Mouse (Mus musculus) limb, embryonic 15.5 days (tissue): Measurements from ENCODE around the gene Myo1g. TPM values are rescaled to one million over a fixed set of nuclear protein-coding genes. Genes with fewer than 3 reads are reported as not detected.
"Not testable (repeated sequence)": the region's sequence is repeated elsewhere in the genome, so short reads cannot be mapped to it uniquely, and the experiment has no call there.

Experiments
- ATAC-seq: fragments of 200-750 bp; cut with Nextera tagmentation; 2 replicates; pipeline ENCODE4 v1.8.0; 2017; ENCODE audit warnings: low read depth, moderate TSS enrichment; ENCODE audit not compliant: insufficient number of reproducible peaks, low FRiP score, low TSS enrichment
- H3K27ac ChIP-seq: fragments of 300-500 bp; sonication (generic); 2 replicates; pipeline ENCODE4 v1.5.1; 2015; ENCODE audit warnings: moderate library complexity, mild to moderate bottlenecking, inconsistent platforms
- H3K27me3 ChIP-seq: fragments of 300-500 bp; sonication (generic); 2 replicates; pipeline ENCODE4 v1.6.1; 2015; ENCODE audit warnings: inconsistent platforms
- H3K36me3 ChIP-seq: fragments of 300-500 bp; sonication (generic); 2 replicates; pipeline ENCODE4 v1.6.1; 2015; ENCODE audit warnings: inconsistent platforms
- H3K4me1 ChIP-seq: fragments of 300-500 bp; sonication (generic); 2 replicates; pipeline ENCODE4 v1.6.1; 2015; ENCODE audit warnings: inconsistent platforms
- H3K4me2 ChIP-seq: fragments of 300-500 bp; sonication (generic); 2 replicates; pipeline ENCODE4 v1.6.1; 2015; ENCODE audit warnings: mild to moderate bottlenecking, inconsistent platforms
- H3K4me3 ChIP-seq: fragments of 300-500 bp; sonication (generic); 2 replicates; pipeline ENCODE4 v1.5.1; 2015; ENCODE audit warnings: mild to moderate bottlenecking, inconsistent platforms
- H3K9ac ChIP-seq: fragments of 300-500 bp; sonication (generic); 2 replicates; pipeline ENCODE4 v1.6.1; 2015; ENCODE audit warnings: inconsistent platforms
- H3K9me3 ChIP-seq: fragments of 300-500 bp; sonication (generic); 2 replicates; pipeline ENCODE4 v1.6.1; 2016; ENCODE audit warnings: inconsistent platforms
- WGBS: fragments of 180-500 bp; shearing (Covaris S2); methylation state at CpG from one replicate; pipeline ENCODE4 v1.1.7; 2015; 5-methylcytosine and 5-hydroxymethylcytosine counted together
- polyA plus RNA-seq: library from polyadenylated mRNA; unstranded; fragments of >200 nt; fragmentation: Nextera tagmentation; extraction: Ambion mirVana; gene quantifications from 2 replicates; pipeline ENCODE4 v1.2.1, GENCODE M21; 2015

Myo1g gene
- polyA plus RNA-seq, 1 experiment from 2014 or later: 3.6 TPM

DNA sequence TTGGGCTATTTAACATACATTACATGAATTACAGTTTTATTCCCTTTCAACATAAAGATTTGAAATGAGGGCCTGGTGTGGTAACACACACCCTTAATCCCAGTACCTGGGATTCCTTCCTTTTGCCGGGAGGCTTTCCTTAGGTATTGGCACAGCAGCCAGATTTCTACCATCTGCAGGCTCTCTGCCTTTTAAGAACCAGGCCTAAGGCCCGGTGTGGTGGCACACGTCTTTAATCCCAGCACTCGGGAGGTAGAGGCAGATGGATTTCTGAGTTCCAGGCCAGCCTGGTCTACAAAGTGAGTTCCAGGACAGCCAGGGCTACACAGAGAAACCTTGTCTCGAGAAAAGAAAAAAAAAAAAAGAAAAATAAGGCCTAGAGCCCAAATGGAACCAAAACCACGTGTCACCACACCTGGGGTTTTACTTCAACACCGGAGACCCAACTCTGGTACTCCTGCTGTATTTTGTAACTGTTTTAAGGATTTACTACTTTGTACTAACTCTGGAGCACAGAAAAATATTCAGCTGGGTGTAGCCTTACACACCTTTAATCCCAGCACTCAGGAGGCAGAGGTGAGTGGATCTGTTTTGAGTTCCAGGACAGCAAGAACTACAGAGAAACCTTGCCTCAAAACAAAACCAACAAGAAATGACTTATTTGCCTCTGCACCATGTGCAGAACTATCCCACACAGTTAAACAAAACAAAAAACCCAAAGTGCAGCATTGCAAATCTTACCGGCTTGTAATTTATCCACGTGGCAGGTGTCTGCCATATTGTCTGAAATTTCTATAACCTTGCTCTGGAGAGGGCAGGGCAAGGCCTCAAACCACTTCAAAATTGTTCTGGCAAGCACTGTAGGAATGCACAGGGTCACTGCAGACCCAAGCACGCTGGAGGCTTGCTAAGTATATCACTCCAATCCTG lies 6.8 kb upstream of the Myo1g start:
- Histone ChIP-seq H3K9ac (peak overlapping the region; percentile 51), H3K4me1 (peaks cover 9% of the 10 kb centered on the region; the same call in 1 of the 2 replicates), H3K36me3 (peaks cover 29% of the 10 kb centered on the region), H3K4me3 (peak overlapping the region; percentile 63), H3K27ac (peak overlapping the region; percentile 89), H3K9me3 (no peaks in the 10 kb centered on the region), H3K4me2 (peak overlapping the region; percentile 70), H3K27me3 (no peaks in the 10 kb centered on the region)
- 6% methylated on average over 10 of the region's 10 CpGs for WGBS
- no peak for ATAC-seq

DNA sequence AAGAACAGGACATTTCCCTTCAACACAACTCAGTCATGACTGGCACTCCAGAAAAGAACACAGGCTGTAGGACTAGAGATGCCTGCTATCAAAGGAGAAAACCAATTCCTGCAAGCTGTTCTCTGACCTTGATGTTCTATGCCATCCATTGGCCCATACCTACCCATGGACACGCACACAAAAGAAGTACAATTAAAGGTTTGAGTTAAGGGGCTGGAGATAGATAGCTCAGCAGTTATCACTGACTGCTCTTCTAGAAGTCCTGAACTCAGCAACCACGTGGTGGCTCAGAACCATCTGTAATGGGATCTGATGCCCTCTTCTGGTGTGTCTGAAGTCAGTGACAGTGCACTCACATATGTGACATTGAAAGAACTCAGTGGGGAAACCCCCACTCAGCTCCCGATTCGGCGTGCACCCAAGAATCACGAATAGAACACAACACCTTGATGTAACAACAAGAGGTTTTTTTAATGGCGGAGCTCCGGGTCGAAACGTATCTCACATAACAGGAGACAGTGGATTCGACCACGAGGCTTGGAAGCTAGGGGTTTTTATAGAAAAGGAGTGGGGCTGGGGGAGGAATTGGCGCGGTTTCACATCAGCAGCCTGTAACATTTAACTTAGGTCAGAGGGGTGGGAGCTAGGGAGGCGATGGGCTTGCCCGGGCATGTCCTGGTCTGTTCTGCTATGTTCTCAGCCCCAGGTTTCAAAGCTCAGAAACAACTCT lies 5.9 kb upstream of the Myo1g start:
- peaks cover 29% of the 10 kb centered on the region for H3K36me3 ChIP-seq
- H3K4me3 ChIP-seq: peak overlapping the region; percentile 63
- not testable (repeated sequence) for H3K27ac ChIP-seq, H3K27me3 ChIP-seq, H3K4me1 ChIP-seq, ATAC-seq, H3K9me3 ChIP-seq
- H3K9ac ChIP-seq: 0 out of 2 replicates have a peak overlapping the region, but pooled peaks have one; percentile 51
- 58% methylated on average over 12 of the region's 16 CpGs for WGBS
- peak overlapping the region; percentile 70 for H3K4me2 ChIP-seq

DNA sequence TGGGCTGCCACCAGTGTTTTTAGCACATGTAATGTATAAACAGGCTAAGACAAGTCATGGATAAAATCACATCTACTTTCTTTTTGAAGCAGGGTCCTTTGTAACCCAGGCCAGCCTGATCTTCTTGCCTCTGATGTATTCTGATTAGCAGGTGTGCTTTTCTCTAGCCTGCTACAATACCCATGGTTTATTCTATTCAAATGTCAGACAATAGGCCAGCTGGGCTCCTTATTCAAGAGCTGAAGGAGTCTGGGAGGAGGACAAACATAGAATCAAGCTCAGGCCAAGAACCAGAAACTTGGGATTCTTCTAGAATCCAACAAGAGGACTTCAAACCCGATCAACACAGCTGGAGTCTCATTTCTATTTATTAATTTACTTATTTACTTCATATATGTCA lies 4.5 kb upstream of the Myo1g start:
- H3K36me3 ChIP-seq: peaks cover 29% of the 10 kb centered on the region
- H3K4me1 ChIP-seq: peaks cover 9% of the 10 kb centered on the region; the same call in 1 of the 2 replicates
- no peaks in the 10 kb centered on the region for H3K9me3 ChIP-seq
- H3K9ac ChIP-seq: no peak overlapping the region
- WGBS: 84% methylated on average over 1 of the region's 1 CpGs
- no peak for ATAC-seq
- no peak overlapping the region for H3K4me3 ChIP-seq
- no peak overlapping the region for H3K27ac ChIP-seq
- H3K27me3 ChIP-seq: no peaks in the 10 kb centered on the region
- no peak overlapping the region for H3K4me2 ChIP-seq

DNA sequence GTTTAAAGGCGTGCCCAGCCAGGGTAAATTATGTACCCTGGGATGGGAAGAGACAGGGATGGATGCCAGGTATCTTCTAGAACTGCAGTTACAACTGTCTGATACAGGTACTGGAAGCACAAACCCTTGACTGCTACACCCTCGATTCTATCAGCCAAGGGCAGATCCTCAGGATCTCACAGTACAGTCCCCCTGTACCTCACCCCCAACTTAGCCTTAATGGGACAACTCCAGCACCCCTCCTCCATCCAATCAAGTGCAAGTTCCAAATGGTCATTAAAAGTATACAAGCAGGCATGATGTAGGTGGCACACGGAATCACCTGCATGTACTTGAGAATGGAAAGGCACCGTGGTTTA lies 4.1 kb upstream of the Myo1g start:
- no peak overlapping the region for H3K4me2 ChIP-seq
- H3K9me3 ChIP-seq: no peaks in the 10 kb centered on the region
- H3K36me3 ChIP-seq: peaks cover 29% of the 10 kb centered on the region
- no peak for ATAC-seq
- H3K27ac ChIP-seq: 0 out of 2 replicates have a peak overlapping the region, but pooled peaks have one; percentile 11
- peaks cover 9% of the 10 kb centered on the region; the same call in 1 of the 2 replicates for H3K4me1 ChIP-seq
- WGBS: 89% methylated on average over 4 of the region's 4 CpGs
- H3K9ac ChIP-seq: no peak overlapping the region
- H3K4me3 ChIP-seq: no peak overlapping the region
- no peaks in the 10 kb centered on the region for H3K27me3 ChIP-seq

DNA sequence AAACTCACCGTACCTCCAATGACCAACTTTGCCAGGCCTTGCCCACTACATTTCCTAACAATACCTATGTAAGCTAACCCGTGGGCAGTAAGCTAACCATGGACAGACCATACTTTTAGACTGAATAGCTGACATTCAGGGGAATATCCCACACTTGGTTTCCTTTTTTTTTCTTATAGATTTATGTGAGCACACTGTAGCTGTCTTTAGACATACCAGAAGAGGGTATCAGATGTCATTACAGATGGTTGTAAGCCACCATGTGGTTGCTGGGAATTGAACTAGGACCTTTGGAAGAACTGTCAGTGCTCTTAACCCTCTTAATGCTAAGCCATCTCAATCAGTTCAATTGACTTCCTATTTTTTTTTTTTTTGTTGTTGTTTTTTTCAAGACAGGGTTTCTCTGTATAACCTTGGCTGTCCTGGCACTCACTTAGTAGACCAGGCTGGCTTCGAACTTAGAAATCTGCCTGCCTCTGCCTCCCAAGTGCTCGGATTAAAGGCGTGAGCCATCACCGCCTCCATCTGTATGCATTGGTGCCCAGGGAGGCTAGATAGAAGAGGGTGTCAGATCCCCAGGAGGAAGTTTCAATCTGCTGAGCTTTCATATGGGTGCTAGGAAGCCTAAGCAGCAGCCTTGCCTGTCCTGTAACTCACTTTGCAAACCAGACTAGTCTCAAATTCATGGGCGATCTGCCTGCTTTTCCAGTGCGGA lies 3.6 kb upstream of the Myo1g start:
- ATAC-seq: no peak
- Histone ChIP-seq H3K4me2 (no peak overlapping the region), H3K27ac (peak overlapping the region; percentile 11; the same call in 1 of the 2 replicates), H3K9me3 (no peaks in the 10 kb centered on the region), H3K4me1 (peaks cover 9% of the 10 kb centered on the region; the same call in 1 of the 2 replicates), H3K36me3 (peaks cover 29% of the 10 kb centered on the region), H3K9ac (no peak overlapping the region), H3K4me3 (no peak overlapping the region), H3K27me3 (no peaks in the 10 kb centered on the region)
- 89% methylated on average over 8 of the region's 8 CpGs for WGBS

DNA sequence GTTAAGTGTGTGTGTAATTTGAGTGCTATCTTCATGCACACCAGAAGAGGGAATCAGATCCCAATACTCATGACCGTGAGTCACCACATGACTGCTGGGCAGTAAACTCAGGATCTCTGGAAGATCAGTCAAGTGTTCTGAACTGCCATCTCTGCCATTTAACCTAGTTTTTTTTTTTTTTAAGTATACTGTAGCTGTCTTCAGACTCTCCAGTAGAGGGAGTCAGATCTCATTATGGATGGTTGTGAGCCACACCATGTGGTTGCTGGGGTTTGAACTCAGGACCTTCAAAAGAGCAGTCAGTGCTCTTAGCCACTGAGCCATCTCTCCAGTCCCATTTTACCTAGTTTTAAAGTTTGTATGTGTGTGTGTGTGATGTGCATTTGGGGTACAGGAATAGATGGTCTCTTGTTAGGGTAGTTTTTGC lies 2.9 kb upstream of the Myo1g start:
- Histone ChIP-seq H3K4me2 (no peak overlapping the region), H3K4me3 (no peak overlapping the region), H3K4me1 (peaks cover 7% of the 10 kb centered on the region; the same call in 1 of the 2 replicates), H3K9me3 (no peaks in the 10 kb centered on the region), H3K27me3 (no peaks in the 10 kb centered on the region), H3K36me3 (peaks cover 29% of the 10 kb centered on the region), H3K27ac (no peak overlapping the region), H3K9ac (no peak overlapping the region)
- ATAC-seq: no peak
- WGBS: 49% methylated on average over 1 of the region's 1 CpGs

DNA sequence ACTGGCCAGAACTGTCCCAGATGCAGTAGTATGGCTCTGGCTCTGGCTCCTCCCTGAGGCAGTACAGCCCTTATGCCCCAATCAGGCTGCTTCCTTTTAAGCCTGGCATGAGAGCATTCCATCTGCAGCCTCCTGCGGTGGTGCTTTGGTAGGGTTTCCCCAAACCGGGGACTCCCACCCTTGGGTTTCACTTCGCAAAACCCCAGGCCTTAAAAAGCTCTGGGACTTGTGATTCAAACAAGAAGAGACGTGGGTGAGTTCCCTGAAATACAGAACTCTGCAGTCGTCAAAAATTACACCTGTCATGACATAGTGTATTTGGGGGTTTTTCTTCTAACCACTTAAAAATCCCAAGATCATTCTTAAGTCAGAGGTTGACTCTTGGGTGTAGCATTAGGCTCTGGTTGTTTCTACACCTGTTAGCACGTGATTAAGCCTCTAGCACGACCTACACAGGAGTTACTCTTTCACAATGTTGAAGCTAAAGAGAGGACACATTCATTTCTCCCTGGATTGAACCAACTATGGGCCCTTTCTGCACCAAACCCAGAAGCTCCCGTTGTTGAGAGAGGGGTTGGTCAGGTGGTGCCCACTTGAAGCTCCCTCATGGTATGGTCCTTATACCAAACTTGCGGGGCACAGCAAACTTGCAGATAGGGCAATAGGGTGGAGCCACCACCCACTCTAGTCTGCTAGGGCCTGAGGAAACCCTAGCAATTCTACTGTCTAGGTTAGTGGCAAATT lies 2.2 kb upstream of the Myo1g start:
- H3K4me3 ChIP-seq: no peak overlapping the region
- no peak overlapping the region for H3K27ac ChIP-seq
- no peak for ATAC-seq
- H3K27me3 ChIP-seq: no peaks in the 10 kb centered on the region
- H3K36me3 ChIP-seq: peaks cover 29% of the 10 kb centered on the region
- H3K9ac ChIP-seq: no peak overlapping the region
- no peak overlapping the region for H3K4me2 ChIP-seq
- no peaks in the 10 kb centered on the region for H3K9me3 ChIP-seq
- peaks cover 7% of the 10 kb centered on the region; the same call in 1 of the 2 replicates for H3K4me1 ChIP-seq
- 69% methylated on average over 9 of the region's 9 CpGs for WGBS

DNA sequence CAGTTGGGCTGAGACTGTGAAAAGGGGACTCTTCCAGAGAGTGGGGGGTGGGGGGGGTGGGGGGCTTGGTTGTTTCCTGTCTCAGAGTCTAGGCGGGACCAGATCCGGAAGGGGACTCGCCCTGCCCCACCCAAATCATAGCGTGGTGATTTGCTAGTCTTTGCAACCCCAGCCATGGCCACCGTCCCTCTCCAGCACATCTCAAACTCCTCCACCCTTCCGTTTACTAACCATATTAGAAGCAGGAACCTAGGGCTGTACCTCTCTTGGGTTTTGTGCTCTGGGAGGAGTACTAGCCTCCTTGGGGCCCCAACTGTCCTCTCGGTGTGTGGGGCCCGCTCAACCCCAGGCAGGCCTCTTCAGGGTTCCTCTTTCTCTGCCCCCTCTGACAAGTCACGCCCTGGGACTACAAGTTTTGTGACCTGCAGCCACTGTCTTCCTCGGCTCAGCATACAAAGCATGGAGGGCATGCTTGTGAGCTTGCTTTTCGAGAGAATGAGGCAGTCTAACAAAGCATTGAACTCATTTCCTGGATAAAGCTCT lies 1.2 kb downstream of the Myo1g start:
- H3K4me1 ChIP-seq: no peaks in the 10 kb centered on the region
- no peaks in the 10 kb centered on the region for H3K27me3 ChIP-seq
- no peak overlapping the region for H3K9ac ChIP-seq
- no peak; the same call in 1 of the 2 replicates for ATAC-seq
- H3K27ac ChIP-seq: no peak overlapping the region
- H3K9me3 ChIP-seq: no peaks in the 10 kb centered on the region
- no peak overlapping the region for H3K4me2 ChIP-seq
- H3K36me3 ChIP-seq: peaks cover 7% of the 10 kb centered on the region
- H3K4me3 ChIP-seq: no peak overlapping the region
- 73% methylated on average over 11 of the region's 11 CpGs for WGBS

DNA sequence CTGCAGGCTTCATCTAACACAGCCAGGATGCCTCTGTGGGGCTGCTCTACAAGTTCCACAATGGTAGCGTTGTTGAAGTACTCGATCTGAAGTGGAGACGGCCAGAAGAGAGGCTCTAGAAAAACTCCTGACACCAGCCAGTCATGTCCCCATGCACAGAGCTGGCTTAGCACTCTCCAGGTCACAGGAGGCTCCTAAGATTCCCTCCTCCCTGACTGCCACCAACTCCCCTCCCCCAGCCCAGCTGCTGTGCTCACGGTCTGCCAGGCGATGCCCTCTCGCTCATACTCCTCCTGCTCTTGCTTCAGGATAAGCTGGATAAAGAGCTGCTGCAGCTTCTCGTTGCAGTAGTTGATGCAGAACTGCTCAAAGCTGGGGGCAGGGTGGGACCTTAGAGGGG lies 5.9 kb downstream of the Myo1g start:
- H3K4me2 ChIP-seq: no peak overlapping the region
- no peak overlapping the region for H3K27ac ChIP-seq
- no peak overlapping the region for H3K9ac ChIP-seq
- H3K4me3 ChIP-seq: no peak overlapping the region
- no peaks in the 10 kb centered on the region for H3K27me3 ChIP-seq
- no peaks in the 10 kb centered on the region for H3K9me3 ChIP-seq
- no peaks in the 10 kb centered on the region for H3K4me1 ChIP-seq
- no peaks in the 10 kb centered on the region for H3K36me3 ChIP-seq
- 56% methylated on average over 7 of the region's 7 CpGs for WGBS
- ATAC-seq: no peak

DNA sequence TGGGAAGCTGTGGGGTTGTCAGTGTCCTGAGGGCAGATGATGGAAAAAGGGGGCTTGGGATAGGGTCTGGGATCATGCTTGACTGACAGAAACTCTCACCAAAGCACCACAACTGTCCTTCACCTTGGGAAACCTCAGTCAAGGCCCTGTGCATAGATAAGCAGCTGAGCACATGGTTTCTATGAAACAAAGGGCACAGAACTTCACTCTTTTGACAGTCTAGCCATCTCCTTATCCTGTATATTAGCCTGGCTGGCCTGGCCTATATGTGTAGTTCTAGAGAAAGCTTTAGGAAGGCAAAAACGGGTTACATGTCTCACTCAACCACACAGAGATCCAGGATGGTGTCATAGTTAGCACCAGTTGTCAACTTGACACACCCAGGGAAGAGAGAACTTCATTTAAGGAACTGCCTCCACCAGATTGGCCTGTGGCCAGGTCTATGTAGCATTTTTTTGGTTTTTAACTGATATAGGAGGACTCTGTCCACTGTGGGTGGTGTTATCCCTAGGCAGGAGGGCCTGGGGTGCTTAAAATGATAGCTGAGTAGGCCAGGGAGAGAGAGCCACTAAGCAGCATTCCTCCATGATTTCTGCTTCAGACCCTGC lies 12.4 kb downstream of the Myo1g start:
- Histone ChIP-seq H3K4me3 (no peak overlapping the region), H3K27ac (no peak overlapping the region), H3K4me2 (no peak overlapping the region), H3K9ac (no peak overlapping the region), H3K9me3 (no peaks in the 10 kb centered on the region), H3K36me3 (no peaks in the 10 kb centered on the region), H3K27me3 (no peaks in the 10 kb centered on the region), H3K4me1 (no peaks in the 10 kb centered on the region)
- ATAC-seq: no peak
- WGBS: 86% methylated on average over 1 of the region's 1 CpGs
